Mouse (Mus musculus) heart, adult 2 months (tissue): ENCODE measurements at regions not wholly inside any gene's neighbourhood (a gene's known extent, or its start where the extent isn't known, plus 50 kb on each side); places are given as distances from the start of the nearest gene placed in this dataset.

Experiments
- CTCF ChIP-seq: fragments of 200-600 bp; IDR thresholded peaks from 2 replicates; pipeline ENCODE4 v1.8.1; 2022; ENCODE audit warnings: antibody characterized with exemption, mild to moderate bottlenecking, moderate library complexity
- EP300 ChIP-seq: fragments of 200-500 bp; IDR thresholded peaks from 2 replicates; pipeline ENCODE4 v1.6.1; 2011; ENCODE audit warnings: low read depth, low read length, control low read depth; ENCODE audit not compliant: insufficient read depth

- TF ChIP-seq EP300 (no peak), CTCF (no peak)
Measured at GRCm38 (mm10) chr3:34521357-34522053, 128.7 kb upstream of the Sox2 start.
